Mouse (Mus musculus) kidney, adult 2 months (tissue): ENCODE measurements at regions not wholly inside any gene's neighbourhood (a gene's known extent, or its start where the extent isn't known, plus 50 kb on each side); places are given as distances from the start of the nearest gene placed in this dataset.

Source experiments
- CTCF ChIP-seq: fragments of 200-500 bp; conservative IDR thresholded peaks from 2 replicates; pipeline ENCODE4 v1.5.1; 2011; ENCODE audit warnings: low read depth, mild to moderate bottlenecking, control low read depth, low read length, moderate library complexity, mixed read lengths; ENCODE audit not compliant: insufficient read depth, insufficient read length
- POLR2A ChIP-seq: fragments of 200-500 bp; IDR thresholded peaks from one replicate; pipeline ENCODE4 v1.6.1; 2011; ENCODE audit warnings: low read depth, low read length, control low read depth

- TF ChIP-seq POLR2A (no peak), CTCF (no peak)
Observed at GRCm38 (mm10) chr9:80832808-80833207, 367.5 kb upstream of the Impg1 start.
